Mouse (Mus musculus): ENCODE measurements around the gene Smim10l1. TPM values are rescaled to one million over a fixed set of nuclear protein-coding genes. Genes with fewer than 3 reads are reported as not detected.

Gene Smim10l1
- 10 to 100 TPM; 13.1 to 14.9 TPM for polyA plus RNA-seq (2017; shearing (Covaris generic))

GRCm38 (mm10) chr6:133104609-133104921 lies at the start of gene Smim10l1:
Gene Smim10l1, plus strand, starts transcription at chr6:133104909.

GRCm38 (mm10) chr6:133055716-133056115 lies 49.0 kb upstream of the Smim10l1 start, which contains the start of gene Tas2r140:
Gene Tas2r140, minus strand, starts transcription at chr6:133055816.

Other genes starting within 250 kb of the Smim10l1 start
- not detected for gene Tas2r116, start 249.5 kb upstream of the Smim10l1 start, polyA plus RNA-seq (2017; shearing (Covaris generic))
- gene Tas2r110, start 236.9 kb upstream of the Smim10l1 start, polyA plus RNA-seq (2017; shearing (Covaris generic)) = not detected
- not detected for gene Tas2r113, start 211.9 kb upstream of the Smim10l1 start, polyA plus RNA-seq (2017; shearing (Covaris generic))
- not detected for gene Tas2r125, start 195.3 kb upstream of the Smim10l1 start, polyA plus RNA-seq (2017; shearing (Covaris generic))
- gene Tas2r129, start 153.8 kb upstream of the Smim10l1 start, polyA plus RNA-seq (2017; shearing (Covaris generic)) = under 1 TPM in 1 of 2 experiments, not detected in 1; 0.31 TPM
- gene Tas2r131, start 147.0 kb upstream of the Smim10l1 start, polyA plus RNA-seq (2017; shearing (Covaris generic)) = not detected
- not detected for gene Tas2r109, start 123.9 kb upstream of the Smim10l1 start, polyA plus RNA-seq (2017; shearing (Covaris generic))
- not detected for gene Tas2r103, start 67.8 kb upstream of the Smim10l1 start, polyA plus RNA-seq (2017; shearing (Covaris generic))
- not detected for gene Tas2r140, start 49.1 kb upstream of the Smim10l1 start, polyA plus RNA-seq (2017; shearing (Covaris generic))
- gene 5530400C23Rik, start 187.3 kb downstream of the Smim10l1 start, polyA plus RNA-seq (2017; shearing (Covaris generic)) = not detected